Mouse (Mus musculus) 3T3-L1 (cell line): ENCODE measurements around the gene Foxa1.
A peak's percentile ranks its signal among the peaks of the same experiment; 100 is the strongest.

Experiments
- DNase-seq: peaks from one replicate; pipeline ENCODE4 v3.0.0-alpha.2; 2015; ENCODE audit warnings: low read depth, low spot score

Gene Foxa1

GRCm38 (mm10) chr12:57541118-57541517 lies 5.6 kb downstream of the Foxa1 start:
- no peak for DNase-seq

- DNase-seq = no peak
Measured at GRCm38 (mm10) chr12:57539551-57539985, 7.1 kb downstream of the Foxa1 start.

- DNase-seq = no peak
Measured at GRCm38 (mm10) chr12:57538588-57539550, 7.8 kb downstream of the Foxa1 start.

GRCm38 (mm10) chr12:57537791-57538587 lies 8.7 kb downstream of the Foxa1 start:
- no peak for DNase-seq

GRCm38 (mm10) chr12:57536909-57537670 lies 9.6 kb downstream of the Foxa1 start:
- no peak for DNase-seq

- DNase-seq = no peak
Measured at GRCm38 (mm10) chr12:57536056-57536908, 10.4 kb downstream of the Foxa1 start.

- DNase-seq = no peak
Measured at GRCm38 (mm10) chr12:57534879-57535611, 11.7 kb downstream of the Foxa1 start.

- no peak for DNase-seq
Measured at GRCm38 (mm10) chr12:57534517-57534878, 12.2 kb downstream of the Foxa1 start.

- DNase-seq = no peak
Measured at GRCm38 (mm10) chr12:57530474-57530873, 16.2 kb downstream of the Foxa1 start.

GRCm38 (mm10) chr12:57528335-57528734 lies 18.4 kb downstream of the Foxa1 start:
- no peak for DNase-seq

GRCm38 (mm10) chr12:57515702-57516377 lies 30.9 kb downstream of the Foxa1 start:
- DNase-seq = no peak

GRCm38 (mm10) chr12:57514552-57514951 lies 32.2 kb downstream of the Foxa1 start:
- DNase-seq = peak; percentile 6

- no peak for DNase-seq
Measured at GRCm38 (mm10) chr12:57511560-57511959, 35.2 kb downstream of the Foxa1 start.

- no peak for DNase-seq
Measured at GRCm38 (mm10) chr12:57511127-57511526, 35.6 kb downstream of the Foxa1 start.

- DNase-seq = peak; percentile 46
Measured at GRCm38 (mm10) chr12:57509726-57510125, 37.0 kb downstream of the Foxa1 start.

GRCm38 (mm10) chr12:57508938-57509337 lies 37.8 kb downstream of the Foxa1 start:
- DNase-seq = no peak

GRCm38 (mm10) chr12:57505329-57505728 lies 41.4 kb downstream of the Foxa1 start:
- no peak for DNase-seq

GRCm38 (mm10) chr12:57500246-57500645 lies 46.5 kb downstream of the Foxa1 start:
- DNase-seq = peak; percentile 59

GRCm38 (mm10) chr12:57496347-57497119 lies 50.2 kb downstream of the Foxa1 start:
- DNase-seq = no peak
